Mouse (Mus musculus): Measurements from ENCODE around the gene Fuz. TPM values are rescaled to one million over a fixed set of nuclear protein-coding genes. Genes with fewer than 3 reads are reported as not detected.

Gene Fuz
- polyA plus RNA-seq, 2 experiments from 2014 or later: 7.3 to 19.3 TPM

- ATAC-seq: no peak
These were observed 7.4 kb upstream of the Fuz start for GRCm38 (mm10) chr7:44888256-44889105.

GRCm38 (mm10) chr7:44890180-44890579, 5.7 kb upstream of the Fuz start:
- ATAC-seq: no peak

GRCm38 (mm10) chr7:44890737-44891136, 5.1 kb upstream of the Fuz start:
- ATAC-seq: no peak

- no peak for ATAC-seq
These were observed 4.3 kb upstream of the Fuz start for GRCm38 (mm10) chr7:44891611-44892010.

- ATAC-seq: peak; percentile 30
These were observed 3.5 kb upstream of the Fuz start, which contains the start of gene Med25 for GRCm38 (mm10) chr7:44892276-44892921. Gene Med25, minus strand, starts transcription at chr7:44892712.

GRCm38 (mm10) chr7:44893197-44893596, 2.7 kb upstream of the Fuz start:
- no peak for ATAC-seq

- no peak for ATAC-seq
These were observed 1.7 kb upstream of the Fuz start for GRCm38 (mm10) chr7:44894175-44894574.

- no peak for ATAC-seq
These were observed 680 bp upstream of the Fuz start for GRCm38 (mm10) chr7:44895206-44895592.

- no peak for ATAC-seq
These were observed 620 bp downstream of the Fuz start for GRCm38 (mm10) chr7:44896499-44896898.

GRCm38 (mm10) chr7:44898607-44899006, 2.7 kb downstream of the Fuz start:
- ATAC-seq: no peak

- ATAC-seq: no peak
These were observed 4.8 kb downstream of the Fuz start for GRCm38 (mm10) chr7:44900632-44901031.

- peak; percentile 81 for ATAC-seq
These were observed 5.4 kb downstream of the Fuz start for GRCm38 (mm10) chr7:44901230-44901722.

- ATAC-seq: no peak
These were observed 9.6 kb downstream of the Fuz start for GRCm38 (mm10) chr7:44905430-44905829.

- ATAC-seq: no peak
These were observed 13.0 kb downstream of the Fuz start for GRCm38 (mm10) chr7:44908706-44909476.

GRCm38 (mm10) chr7:44914396-44914795, 18.5 kb downstream of the Fuz start:
- ATAC-seq: no peak

- no peak for ATAC-seq
These were observed 19.4 kb downstream of the Fuz start for GRCm38 (mm10) chr7:44915314-44915713.

GRCm38 (mm10) chr7:44916191-44916590, 20.3 kb downstream of the Fuz start:
- ATAC-seq: no peak

GRCm38 (mm10) chr7:44916881-44917280, 21.0 kb downstream of the Fuz start:
- no peak for ATAC-seq

- no peak for ATAC-seq
These were observed 22.3 kb downstream of the Fuz start for GRCm38 (mm10) chr7:44918219-44918618.

- ATAC-seq: no peak
These were observed 23.2 kb downstream of the Fuz start for GRCm38 (mm10) chr7:44919127-44919526.

GRCm38 (mm10) chr7:44922530-44922929, 26.7 kb downstream of the Fuz start:
- no peak for ATAC-seq

- no peak for ATAC-seq
These were observed 29.6 kb downstream of the Fuz start for GRCm38 (mm10) chr7:44925468-44925867.

- no peak for ATAC-seq
These were observed 32.7 kb downstream of the Fuz start for GRCm38 (mm10) chr7:44928570-44928969.

Measured in activated CD4-positive, CD25-positive, alpha-beta regulatory T cell, adult 4 months (primary cell).